Mouse (Mus musculus): Measurements from ENCODE around the gene Noc2l. TPM values are rescaled to one million over a fixed set of nuclear protein-coding genes. Genes with fewer than 3 reads are reported as not detected.

The Noc2l gene
- polyA plus RNA-seq, 1 experiment from 2014 or later, result 152 TPM

- DNase-seq (ENCODE audit: low spot score) (no peak), ATAC-seq (replicated peaks; ENCODE audit: low FRiP score) (peak; percentile 8; the same call in 1 of the 2 replicates)
- no peak overlapping the region for H3K27ac ChIP-seq (ENCODE audit: low read depth, low read length)
- H3K4me1 ChIP-seq (replicated peaks; ENCODE audit: control insufficient read depth, insufficient read depth, low read length), result peaks cover 12% of the 10 kb centered on the region
- WGBS, result 43% methylated on average over 18 of the region's 18 CpGs
- peaks cover 2% of the 10 kb centered on the region; the same call in 1 of the 2 replicates for H3K27me3 ChIP-seq (replicated peaks; ENCODE audit: control insufficient read depth, insufficient read depth, low read length)
- H3K36me3 ChIP-seq (ENCODE audit: control insufficient read depth, insufficient read depth, low read length), result peaks cover 22% of the 10 kb centered on the region
- no peaks in the 10 kb centered on the region for H3K9me3 ChIP-seq (ENCODE audit: control insufficient read depth, low read length)
- H3K9ac ChIP-seq (ENCODE audit: low read depth, low read length), result peak overlapping the region; percentile 30; the same call in 1 of the 2 replicates
- peak overlapping the region; percentile 10; the same call in 1 of the 2 replicates for H3K4me3 ChIP-seq (ENCODE audit: low read depth, low read length)
- H3K4me2 ChIP-seq, result peak overlapping the region; percentile 29
Measured at GRCm38 (mm10) chr4:156227752-156228392, 7.9 kb upstream of the Noc2l start.

DNA sequence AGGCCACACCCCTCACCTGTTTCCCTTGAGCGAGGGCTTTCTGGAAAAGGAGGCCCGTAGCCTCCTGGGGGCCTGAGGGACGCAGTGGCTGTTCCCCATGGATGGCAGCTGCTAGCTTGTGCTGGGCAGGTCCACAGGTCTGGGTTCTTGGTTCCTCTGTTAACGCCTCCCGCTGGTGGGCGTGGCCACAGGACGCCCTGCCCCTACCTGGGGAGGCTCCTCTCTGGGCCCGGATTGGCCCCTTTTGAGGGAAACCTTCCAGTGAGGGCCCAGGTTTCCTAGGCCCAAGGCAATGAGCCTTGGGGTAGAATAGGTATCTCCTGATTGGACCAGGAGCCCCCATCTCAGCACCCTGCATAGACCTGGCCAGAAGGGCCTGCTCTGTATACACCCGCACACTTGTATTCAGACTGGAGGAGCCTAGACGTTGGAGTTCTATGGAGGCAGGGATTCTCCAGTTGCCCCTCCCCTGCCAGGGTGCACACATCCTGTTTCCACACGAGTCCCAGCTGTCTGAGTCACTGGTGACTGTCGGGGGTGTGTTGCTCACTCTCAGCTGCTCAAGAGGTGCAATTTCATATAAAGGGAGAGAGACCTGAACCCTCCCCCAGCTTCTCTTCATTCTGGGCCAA is 7.3 kb upstream of the Noc2l start:
- H3K27ac ChIP-seq (ENCODE audit: low read depth, low read length), result no peak overlapping the region
- no peaks in the 10 kb centered on the region for H3K9me3 ChIP-seq (ENCODE audit: control insufficient read depth, low read length)
- H3K4me2 ChIP-seq, result 0 out of 2 replicates have a peak overlapping the region, but pooled peaks have one; percentile 29
- H3K9ac ChIP-seq (ENCODE audit: low read depth, low read length), result no peak overlapping the region; the same call in 1 of the 2 replicates
- H3K4me1 ChIP-seq (replicated peaks; ENCODE audit: control insufficient read depth, insufficient read depth, low read length), result peaks cover 12% of the 10 kb centered on the region
- peaks cover 22% of the 10 kb centered on the region for H3K36me3 ChIP-seq (ENCODE audit: control insufficient read depth, insufficient read depth, low read length)
- peak overlapping the region; percentile 10; the same call in 1 of the 2 replicates for H3K4me3 ChIP-seq (ENCODE audit: low read depth, low read length)
- 36% methylated on average over 12 of the region's 12 CpGs for WGBS
- H3K27me3 ChIP-seq (replicated peaks; ENCODE audit: control insufficient read depth, insufficient read depth, low read length), result peaks cover under 1% of the 10 kb centered on the region; the same call in 1 of the 2 replicates
- ATAC-seq (replicated peaks; ENCODE audit: low FRiP score), result peak; percentile 40
- no peak for DNase-seq (ENCODE audit: low spot score)

DNA sequence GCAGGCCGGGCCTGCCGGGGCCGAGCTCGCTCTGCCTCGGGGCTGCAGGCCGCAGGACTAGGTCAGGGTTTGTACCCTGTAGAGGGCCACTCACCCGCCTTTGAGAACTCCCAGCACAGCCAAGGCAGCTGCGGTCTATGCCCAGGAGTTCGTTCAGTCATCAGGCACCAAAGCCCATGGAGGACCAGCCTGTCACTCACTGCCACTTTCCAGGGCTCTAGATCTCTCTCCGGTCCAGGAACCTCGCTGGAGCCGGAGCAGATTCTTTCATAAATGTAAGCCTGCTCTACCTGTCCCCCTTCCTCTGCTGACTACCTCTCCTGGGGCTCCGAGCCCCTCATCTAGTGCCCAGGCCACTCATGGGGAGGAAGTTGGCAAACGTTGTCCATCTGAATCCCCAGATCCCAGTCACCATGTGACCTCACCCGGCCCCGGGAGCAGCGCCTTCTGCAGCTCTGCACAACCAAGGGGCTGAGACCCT is 1.7 kb upstream of the Noc2l start:
- ATAC-seq (replicated peaks; ENCODE audit: low FRiP score) (no peak), DNase-seq (ENCODE audit: low spot score) (no peak)
- H3K4me1 ChIP-seq (replicated peaks; ENCODE audit: control insufficient read depth, insufficient read depth, low read length), result peaks cover 19% of the 10 kb centered on the region
- peaks cover 39% of the 10 kb centered on the region for H3K36me3 ChIP-seq (ENCODE audit: control insufficient read depth, insufficient read depth, low read length)
- 16% methylated on average over 17 of the region's 17 CpGs for WGBS
- no peaks in the 10 kb centered on the region for H3K27me3 ChIP-seq (replicated peaks; ENCODE audit: control insufficient read depth, insufficient read depth, low read length)
- H3K4me3 ChIP-seq (ENCODE audit: low read depth, low read length), result peak overlapping the region; percentile 94
- H3K9me3 ChIP-seq (ENCODE audit: control insufficient read depth, low read length), result no peaks in the 10 kb centered on the region
- peak overlapping the region; percentile 98 for H3K4me2 ChIP-seq
- peak overlapping the region; percentile 90 for H3K9ac ChIP-seq (ENCODE audit: low read depth, low read length)
- H3K27ac ChIP-seq (ENCODE audit: low read depth, low read length), result peak overlapping the region; percentile 55

DNA sequence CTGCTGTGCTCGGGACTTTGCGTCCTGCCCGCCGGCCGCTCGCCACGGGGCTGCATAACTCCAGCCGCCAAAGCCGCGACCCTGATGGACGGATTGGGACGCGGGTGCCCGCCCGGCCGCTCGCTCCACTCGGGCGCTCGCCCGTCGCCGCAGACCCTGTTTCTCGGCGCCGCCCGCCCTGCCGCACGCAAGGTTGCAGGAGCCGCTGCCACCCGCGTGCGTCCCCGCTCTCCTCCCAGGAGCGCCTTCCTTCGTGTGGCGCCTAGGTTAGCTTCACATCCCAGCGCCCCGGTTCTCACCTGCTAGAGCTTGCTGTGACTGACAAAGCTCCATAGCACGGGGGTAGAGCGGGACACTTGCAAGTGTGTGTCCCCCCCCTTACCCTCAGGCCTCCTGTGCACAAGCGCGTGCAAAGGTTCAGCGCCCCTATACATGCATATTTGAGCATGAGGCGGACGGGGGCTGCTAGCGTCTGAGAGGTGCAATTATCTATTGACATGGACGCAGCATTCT is 1.1 kb upstream of the Noc2l start, which contains the start of gene Plekhn1:
Plekhn1 (minus strand) TSS at position 157 of the 513 bp plus-strand sequence.
- peak; percentile 33 for ATAC-seq (replicated peaks; ENCODE audit: low FRiP score)
- Histone ChIP-seq H3K4me1 (replicated peaks; ENCODE audit: control insufficient read depth, insufficient read depth, low read length) (peaks cover 16% of the 10 kb centered on the region), H3K9ac (ENCODE audit: low read depth, low read length) (peak within 1 kb of the TSS; percentile 93), H3K4me2 (peak within 1 kb of the TSS; percentile 98), H3K27me3 (replicated peaks; ENCODE audit: control insufficient read depth, insufficient read depth, low read length) (no peaks in the 10 kb centered on the region), H3K9me3 (ENCODE audit: control insufficient read depth, low read length) (no peaks in the 10 kb centered on the region), H3K27ac (ENCODE audit: low read depth, low read length) (peak within 1 kb of the TSS; percentile 99), H3K36me3 (ENCODE audit: control insufficient read depth, insufficient read depth, low read length) (peaks cover 41% of the 10 kb centered on the region), H3K4me3 (ENCODE audit: low read depth, low read length) (peak within 1 kb of the TSS; percentile 94)
- DNase-seq (ENCODE audit: low spot score), result peak; percentile 82
- WGBS, result 0% methylated on average over 38 of the region's 48 CpGs

DNA sequence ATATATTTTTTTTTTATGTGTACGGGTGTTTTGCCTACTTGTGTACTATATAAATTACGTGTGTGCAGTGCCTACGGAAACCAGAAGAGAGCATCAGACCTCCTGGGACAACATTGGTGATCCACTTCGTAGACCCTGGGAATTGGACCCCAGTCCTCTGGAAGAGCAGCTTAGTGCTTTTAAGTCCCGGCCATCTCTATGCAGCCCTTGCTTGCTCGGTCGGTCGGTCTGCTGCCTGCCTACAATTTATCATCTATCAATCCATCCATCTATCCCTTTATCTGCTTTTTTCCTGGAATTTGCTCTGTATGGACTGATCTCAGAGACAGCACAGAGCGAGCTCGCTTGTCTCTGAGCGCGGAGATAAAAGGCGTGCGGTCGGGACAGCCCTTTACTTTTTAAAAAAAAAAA is 445 bp upstream of the Noc2l start:
- H3K4me1 ChIP-seq (replicated peaks; ENCODE audit: control insufficient read depth, insufficient read depth, low read length), result peaks cover 16% of the 10 kb centered on the region
- DNase-seq (ENCODE audit: low spot score), result no peak
- H3K9me3 ChIP-seq (ENCODE audit: control insufficient read depth, low read length), result no peaks in the 10 kb centered on the region
- H3K27ac ChIP-seq (ENCODE audit: low read depth, low read length), result peak overlapping the region; percentile 99
- H3K4me2 ChIP-seq, result peak overlapping the region; percentile 98
- peak overlapping the region; percentile 93 for H3K9ac ChIP-seq (ENCODE audit: low read depth, low read length)
- ATAC-seq (replicated peaks; ENCODE audit: low FRiP score), result peak; percentile 40
- WGBS, result under 1% methylated on average over 15 of the region's 15 CpGs
- H3K27me3 ChIP-seq (replicated peaks; ENCODE audit: control insufficient read depth, insufficient read depth, low read length), result no peaks in the 10 kb centered on the region
- peak overlapping the region; percentile 94 for H3K4me3 ChIP-seq (ENCODE audit: low read depth, low read length)
- H3K36me3 ChIP-seq (ENCODE audit: control insufficient read depth, insufficient read depth, low read length), result peaks cover 44% of the 10 kb centered on the region

GRCm38 (mm10) chr4:156236651-156237447 is 1.0 kb downstream of the Noc2l start:
- ATAC-seq (replicated peaks; ENCODE audit: low FRiP score), result no peak
- Histone ChIP-seq H3K9me3 (ENCODE audit: control insufficient read depth, low read length) (no peaks in the 10 kb centered on the region), H3K4me1 (replicated peaks; ENCODE audit: control insufficient read depth, insufficient read depth, low read length) (peaks cover 16% of the 10 kb centered on the region), H3K27ac (ENCODE audit: low read depth, low read length) (peak overlapping the region; percentile 99), H3K4me2 (peak overlapping the region; percentile 98), H3K4me3 (ENCODE audit: low read depth, low read length) (peak overlapping the region; percentile 94), H3K27me3 (replicated peaks; ENCODE audit: control insufficient read depth, insufficient read depth, low read length) (no peaks in the 10 kb centered on the region), H3K9ac (ENCODE audit: low read depth, low read length) (peak overlapping the region; percentile 93), H3K36me3 (ENCODE audit: control insufficient read depth, insufficient read depth, low read length) (peaks cover 48% of the 10 kb centered on the region)
- WGBS, result 22% methylated on average over 55 of the region's 60 CpGs
- DNase-seq (ENCODE audit: low spot score), result no peak

DNA sequence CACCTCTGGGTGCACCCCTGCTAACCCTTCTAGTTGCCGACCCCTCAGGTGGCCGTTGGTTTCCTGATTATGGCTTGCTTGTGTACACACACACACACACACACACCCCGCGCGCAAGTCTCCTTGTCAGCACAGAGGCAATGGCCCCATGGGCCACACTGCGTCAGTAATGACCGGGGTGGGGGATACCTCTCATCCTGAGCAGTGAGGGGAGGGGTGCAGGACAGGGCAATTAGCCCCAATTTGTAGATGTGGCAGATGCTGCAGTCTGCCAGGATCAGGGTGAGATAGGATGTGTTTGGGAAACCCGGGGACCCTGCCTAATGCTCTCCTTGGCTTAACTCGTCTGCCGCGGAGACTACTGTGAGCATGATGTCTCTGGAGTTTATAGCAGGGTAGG is 13.8 kb downstream of the Noc2l start:
- H3K36me3 ChIP-seq (ENCODE audit: control insufficient read depth, insufficient read depth, low read length), result peaks cover 39% of the 10 kb centered on the region
- H3K4me3 ChIP-seq (ENCODE audit: low read depth, low read length), result no peak overlapping the region
- WGBS, result 70% methylated on average over 11 of the region's 11 CpGs
- peaks cover 6% of the 10 kb centered on the region for H3K27me3 ChIP-seq (replicated peaks; ENCODE audit: control insufficient read depth, insufficient read depth, low read length)
- no peak overlapping the region for H3K9ac ChIP-seq (ENCODE audit: low read depth, low read length)
- DNase-seq (ENCODE audit: low spot score) (no peak), ATAC-seq (replicated peaks; ENCODE audit: low FRiP score) (no peak)
- H3K4me1 ChIP-seq (replicated peaks; ENCODE audit: control insufficient read depth, insufficient read depth, low read length), result peaks cover 21% of the 10 kb centered on the region
- no peaks in the 10 kb centered on the region for H3K9me3 ChIP-seq (ENCODE audit: control insufficient read depth, low read length)
- H3K4me2 ChIP-seq, result no peak overlapping the region
- 0 out of 2 replicates have a peak overlapping the region, but pooled peaks have one; percentile 24 for H3K27ac ChIP-seq (ENCODE audit: low read depth, low read length)

DNA sequence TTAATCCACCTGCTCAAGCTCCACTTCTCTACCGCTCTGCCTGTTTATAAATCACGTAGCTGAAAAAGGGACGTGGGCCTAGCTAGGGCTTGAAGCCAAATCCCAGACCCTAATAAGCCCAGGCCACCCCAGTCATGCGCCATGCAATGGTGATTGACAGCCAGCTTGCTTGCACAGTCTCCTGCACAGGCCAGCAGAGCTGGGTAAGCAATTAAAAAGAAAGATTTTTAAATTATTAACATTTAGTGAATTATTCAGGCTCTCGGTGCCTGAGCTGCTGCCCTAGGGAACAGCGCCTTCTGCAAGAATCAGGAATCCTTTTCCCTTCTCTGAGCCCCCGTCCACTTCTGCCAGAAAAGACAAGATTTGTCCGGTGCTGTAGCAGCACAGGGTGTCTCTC is 15.3 kb downstream of the Noc2l start:
- Histone ChIP-seq H3K36me3 (ENCODE audit: control insufficient read depth, insufficient read depth, low read length) (peaks cover 25% of the 10 kb centered on the region), H3K27me3 (replicated peaks; ENCODE audit: control insufficient read depth, insufficient read depth, low read length) (peaks cover 19% of the 10 kb centered on the region), H3K4me2 (peak overlapping the region; percentile 54), H3K9ac (ENCODE audit: low read depth, low read length) (peak overlapping the region; percentile 49), H3K27ac (ENCODE audit: low read depth, low read length) (peak overlapping the region; percentile 82), H3K4me3 (ENCODE audit: low read depth, low read length) (no peak overlapping the region), H3K9me3 (ENCODE audit: control insufficient read depth, low read length) (no peaks in the 10 kb centered on the region), H3K4me1 (replicated peaks; ENCODE audit: control insufficient read depth, insufficient read depth, low read length) (peaks cover 31% of the 10 kb centered on the region)
- WGBS, result 79% methylated on average over 8 of the region's 8 CpGs
- no peak for ATAC-seq (replicated peaks; ENCODE audit: low FRiP score)
- DNase-seq (ENCODE audit: low spot score), result no peak
